Mouse (Mus musculus): ENCODE measurements around the gene Gm4737. TPM values are rescaled to one million over a fixed set of nuclear protein-coding genes. Genes with fewer than 3 reads are reported as not detected.

Gene Gm4737
- 0.84 TPM in 1 of 2 replicates, not detected in the other for total RNA-seq (2015; ENCODE audit: low replicate concordance)
- 2.0 TPM in 1 of 2 replicates, not detected in the other for total RNA-seq (2017; ENCODE audit: low replicate concordance)

DNA sequence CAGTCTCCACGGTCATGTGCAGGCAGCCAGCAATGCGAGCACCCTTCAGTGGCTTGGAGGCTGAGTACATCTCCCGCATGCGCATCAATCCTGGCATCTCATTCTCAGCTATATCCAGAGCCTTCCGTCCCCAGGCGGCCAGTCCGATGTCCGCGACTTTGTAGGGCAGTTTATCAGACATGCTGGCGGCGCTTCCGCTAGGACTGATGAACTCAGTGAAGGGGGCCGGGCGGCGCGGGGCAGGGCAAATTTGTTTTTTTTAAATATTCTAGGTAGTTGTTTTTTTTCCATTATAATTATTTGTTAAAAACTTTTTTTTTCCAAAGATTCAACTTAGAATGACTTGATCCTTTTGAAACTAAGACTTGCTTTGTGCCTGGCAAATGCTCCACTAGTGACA lies at the start of gene Gm4737:
Gm4737 (minus strand) TSS at position 246 of the 400 bp plus-strand sequence.
- ATAC-seq (replicated peaks; ENCODE audit: low FRiP score, poor library complexity, severe bottlenecking) = peak; percentile 82; the same call in 1 of the 2 replicates

DNA sequence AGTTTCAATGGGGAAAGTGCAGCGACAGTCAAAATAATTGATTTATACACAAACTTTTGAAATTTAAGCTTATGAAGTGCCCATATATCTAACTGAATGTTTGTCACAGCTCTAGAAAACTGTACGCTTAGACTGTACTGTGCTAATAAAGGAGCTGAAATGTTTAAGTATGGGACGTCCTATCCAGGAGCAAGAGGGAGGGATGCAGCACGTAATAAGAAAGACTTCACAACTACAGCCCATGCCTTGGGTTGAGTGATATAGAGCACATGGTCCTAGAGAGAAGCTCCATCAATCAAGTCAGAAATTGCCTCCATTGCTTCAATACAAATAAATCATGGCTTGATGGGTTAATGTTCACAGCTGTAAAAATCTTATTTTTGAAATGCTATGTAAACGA lies 40.9 kb upstream of the Gm4737 start:
- ATAC-seq (replicated peaks; ENCODE audit: low FRiP score, poor library complexity, severe bottlenecking) = no peak

DNA sequence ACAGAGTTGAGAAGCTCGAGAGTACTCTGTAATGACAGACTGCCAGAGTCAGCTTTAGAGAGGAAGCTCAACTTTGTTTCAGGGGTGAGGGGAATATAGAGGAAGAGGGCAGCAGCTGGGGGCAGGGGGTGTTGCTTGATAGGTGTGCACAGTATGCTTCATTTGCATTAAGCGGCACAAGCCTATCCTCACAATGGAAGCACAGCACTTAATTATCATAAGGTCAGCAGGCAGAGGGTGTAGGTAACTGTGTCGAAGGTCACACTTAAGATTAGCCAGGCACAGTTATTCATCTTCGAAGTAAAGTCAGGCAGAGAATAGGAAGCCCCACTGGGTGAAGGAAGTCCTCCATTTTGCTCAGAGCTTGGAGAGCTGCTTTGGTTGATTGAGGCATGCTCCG lies 28.2 kb upstream of the Gm4737 start:
- no peak for ATAC-seq (replicated peaks; ENCODE audit: low FRiP score, poor library complexity, severe bottlenecking)

DNA sequence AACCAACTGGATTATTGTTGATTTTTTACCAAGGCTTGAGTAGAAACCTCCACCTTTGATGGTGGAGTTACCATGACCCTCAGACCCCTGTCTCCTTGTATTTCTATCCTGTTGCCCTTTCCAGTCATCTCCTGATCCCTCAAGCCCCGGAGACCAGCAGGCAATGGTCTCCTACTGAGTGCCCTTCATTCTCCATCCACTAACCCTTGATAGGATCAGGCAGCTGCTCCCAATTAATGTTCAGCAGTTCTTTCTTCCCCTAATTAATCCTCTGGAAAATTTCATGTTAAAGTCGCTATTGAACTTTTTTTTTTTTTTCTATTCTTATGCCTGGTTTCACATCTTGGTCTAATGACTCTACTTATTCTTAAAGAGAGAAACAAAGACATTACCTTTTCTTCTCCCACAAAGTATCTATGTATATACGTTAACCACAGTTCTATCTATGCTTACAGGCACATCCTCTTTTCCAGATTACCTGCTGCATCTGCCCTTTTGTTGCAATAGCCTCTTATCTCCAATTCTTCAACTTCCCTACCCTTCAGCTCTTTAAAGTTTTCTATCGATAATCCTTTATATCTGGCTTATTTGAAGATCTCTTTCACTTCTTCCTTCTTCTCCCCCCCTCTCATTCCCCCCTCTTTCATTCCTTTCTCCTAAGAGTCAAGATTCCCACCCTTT lies 23.4 kb upstream of the Gm4737 start:
- ATAC-seq (replicated peaks; ENCODE audit: low FRiP score, poor library complexity, severe bottlenecking) = no peak

DNA sequence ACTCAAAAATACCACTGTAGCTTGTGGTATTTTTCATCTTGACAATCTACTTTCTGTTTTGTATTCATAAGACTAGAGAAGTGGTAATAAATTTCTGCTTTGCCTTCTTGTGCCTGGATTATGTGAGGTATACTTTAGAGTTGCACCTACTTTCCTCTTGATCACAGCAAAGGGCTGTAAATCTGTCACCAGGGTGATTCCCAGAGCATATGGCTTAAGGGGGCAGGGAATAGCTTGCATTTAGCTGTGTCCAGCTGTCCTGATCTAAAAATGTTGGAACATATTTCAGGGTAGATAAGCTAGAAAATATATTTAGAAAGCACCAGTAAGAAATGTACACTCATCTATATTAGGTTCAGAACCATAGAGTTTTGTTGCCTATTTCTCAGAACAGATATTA lies 18.2 kb upstream of the Gm4737 start:
- ATAC-seq (replicated peaks; ENCODE audit: low FRiP score, poor library complexity, severe bottlenecking) = no peak

DNA sequence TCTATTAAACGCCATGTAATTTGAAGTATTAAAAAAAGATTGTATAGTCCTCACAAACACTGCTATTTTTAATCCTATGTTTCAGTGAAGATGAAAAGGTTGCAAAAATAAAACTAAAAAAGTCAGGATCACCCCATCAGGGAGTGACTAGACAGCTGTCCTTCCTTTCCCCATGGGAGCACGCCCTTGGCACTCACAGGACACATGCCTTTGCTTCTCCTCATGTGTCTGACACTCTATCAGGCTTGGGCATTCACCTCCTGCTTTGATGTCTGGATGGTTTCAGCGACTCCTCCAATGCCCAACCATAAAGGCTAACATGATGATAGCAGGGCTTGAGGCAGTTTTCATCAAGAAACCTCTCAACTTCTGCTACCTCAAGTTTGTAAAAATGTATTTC lies 12.1 kb upstream of the Gm4737 start:
- no peak for ATAC-seq (replicated peaks; ENCODE audit: low FRiP score, poor library complexity, severe bottlenecking)

DNA sequence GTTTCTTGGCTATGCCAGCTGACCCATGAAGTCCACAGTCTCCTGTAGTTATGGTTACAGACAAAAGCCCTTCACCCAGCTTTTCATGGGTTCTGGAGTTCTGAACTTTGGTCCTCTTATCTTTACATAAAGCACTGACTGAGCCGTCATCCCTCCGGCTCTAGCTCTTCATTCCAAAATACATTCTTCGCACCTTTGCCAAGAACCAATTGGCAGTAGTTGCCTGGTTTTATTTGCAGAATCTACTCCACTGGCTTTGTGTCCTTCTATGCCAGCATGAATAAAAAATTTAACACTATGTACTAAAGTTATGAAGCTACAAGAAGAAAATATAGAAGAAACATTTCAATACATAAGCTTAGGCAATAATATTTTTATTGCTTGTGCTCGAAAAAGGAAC lies 10.4 kb upstream of the Gm4737 start:
- no peak for ATAC-seq (replicated peaks; ENCODE audit: low FRiP score, poor library complexity, severe bottlenecking)

DNA sequence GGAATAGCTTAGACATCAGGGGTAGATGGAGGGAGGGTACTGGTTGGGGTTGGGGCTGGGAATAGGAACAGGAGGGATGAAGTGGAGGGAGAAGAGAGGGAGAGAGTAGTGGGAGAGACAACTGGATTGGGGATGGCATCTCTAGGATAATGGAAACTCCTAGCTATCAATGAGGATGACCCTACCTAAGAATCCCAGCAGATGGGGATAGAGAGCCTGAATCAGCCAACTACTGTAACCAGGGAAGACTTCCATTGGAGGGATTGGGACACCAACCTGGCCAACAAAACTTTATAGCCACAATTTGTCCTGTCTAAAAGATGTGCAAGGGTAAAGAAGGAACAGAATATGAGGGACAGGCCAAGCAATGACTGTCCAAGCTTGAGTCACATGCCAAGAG lies 3.7 kb downstream of the Gm4737 start:
- no peak for ATAC-seq (replicated peaks; ENCODE audit: low FRiP score, poor library complexity, severe bottlenecking)

DNA sequence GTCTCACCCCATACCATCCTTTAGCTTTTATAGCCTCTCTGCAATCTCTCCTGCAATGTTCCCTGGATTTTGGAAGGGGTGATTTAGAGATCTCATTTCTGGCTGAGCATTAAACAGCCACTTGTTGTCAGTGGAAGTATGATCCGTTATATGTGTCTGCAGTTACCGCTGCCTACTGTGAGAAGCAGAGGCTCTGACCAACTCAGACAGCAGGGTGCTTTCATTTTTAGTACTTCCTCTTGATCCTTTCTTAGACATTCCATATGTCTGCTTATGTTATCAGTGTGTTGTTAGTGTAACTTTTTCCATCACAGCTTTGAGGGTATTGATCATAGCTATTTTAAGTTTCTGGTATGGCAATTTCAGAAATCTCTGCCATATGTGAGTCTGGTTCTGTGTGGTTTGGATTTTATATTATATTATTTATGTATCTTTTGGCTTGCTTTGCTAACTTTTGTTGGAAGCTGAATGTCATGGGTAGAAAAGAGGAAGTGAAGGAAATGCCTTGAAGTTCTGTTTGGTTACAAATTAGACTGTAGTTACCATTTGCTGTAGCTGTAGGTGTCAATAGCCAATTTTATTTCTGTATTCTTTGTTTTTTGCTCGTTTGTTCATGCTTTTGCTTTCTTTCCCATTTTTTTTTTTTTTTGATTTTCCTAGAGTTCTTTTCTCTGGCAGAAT lies 6.1 kb downstream of the Gm4737 start:
- ATAC-seq (replicated peaks; ENCODE audit: low FRiP score, poor library complexity, severe bottlenecking) = no peak

DNA sequence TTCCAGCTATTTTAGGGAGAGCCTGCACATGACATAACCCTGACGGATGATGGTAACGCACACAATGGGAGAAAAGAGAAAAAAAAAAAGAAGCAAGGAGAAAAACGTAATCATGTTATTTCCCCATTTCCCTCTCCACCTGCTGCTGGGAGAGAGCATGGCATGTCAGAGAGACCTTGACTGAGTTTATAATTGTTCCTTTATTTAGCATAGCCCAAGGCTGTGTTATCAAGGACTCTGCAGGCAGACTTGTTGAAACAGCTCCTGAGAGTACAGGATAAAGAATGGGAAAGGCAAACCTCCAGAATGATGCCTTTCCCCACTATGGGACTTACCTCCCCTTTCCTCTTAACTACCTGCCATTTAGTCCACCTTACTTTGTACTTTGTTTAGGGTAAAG lies 7.9 kb downstream of the Gm4737 start:
- no peak for ATAC-seq (replicated peaks; ENCODE audit: low FRiP score, poor library complexity, severe bottlenecking)

DNA sequence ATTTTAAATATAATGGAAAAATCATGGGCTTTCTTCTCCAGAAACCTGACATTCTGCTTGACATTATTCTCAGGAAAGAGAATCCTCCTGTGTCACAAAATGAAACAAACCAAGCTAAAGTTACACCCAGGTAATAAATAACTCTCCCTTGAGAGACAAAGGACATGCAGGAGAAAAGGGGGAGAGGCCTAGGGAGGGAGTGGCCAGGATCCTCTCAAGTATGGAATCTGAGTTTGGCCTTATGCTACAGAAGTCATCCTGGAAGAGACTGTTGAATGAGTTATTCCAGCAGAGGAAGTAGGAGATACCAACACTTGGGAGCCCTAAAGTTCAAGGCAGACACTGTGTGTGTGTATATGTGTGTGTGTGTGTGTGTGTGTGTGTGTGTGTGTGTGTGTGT lies 32.6 kb downstream of the Gm4737 start:
- no peak for ATAC-seq (replicated peaks; ENCODE audit: low FRiP score, poor library complexity, severe bottlenecking)

DNA sequence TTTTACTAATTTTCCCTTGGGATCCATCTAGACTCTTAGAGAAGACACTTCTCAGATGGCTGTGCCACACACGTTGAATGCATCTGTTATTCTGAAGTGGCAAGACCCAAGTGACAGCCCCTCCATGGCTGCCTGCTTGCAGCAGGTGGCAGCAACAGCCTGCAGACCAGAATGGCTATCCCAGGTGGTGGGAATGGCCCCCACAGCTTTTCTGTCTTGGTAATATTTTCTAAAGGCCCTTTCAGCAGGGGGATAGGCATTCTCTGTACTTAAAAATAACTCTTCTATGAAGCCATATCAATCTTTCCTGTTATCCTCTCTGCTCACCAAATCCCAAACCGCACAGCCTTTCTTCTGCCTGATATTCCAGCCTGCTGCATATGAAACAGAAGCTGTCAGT lies 33.5 kb downstream of the Gm4737 start:
- ATAC-seq (replicated peaks; ENCODE audit: low FRiP score, poor library complexity, severe bottlenecking) = no peak

DNA sequence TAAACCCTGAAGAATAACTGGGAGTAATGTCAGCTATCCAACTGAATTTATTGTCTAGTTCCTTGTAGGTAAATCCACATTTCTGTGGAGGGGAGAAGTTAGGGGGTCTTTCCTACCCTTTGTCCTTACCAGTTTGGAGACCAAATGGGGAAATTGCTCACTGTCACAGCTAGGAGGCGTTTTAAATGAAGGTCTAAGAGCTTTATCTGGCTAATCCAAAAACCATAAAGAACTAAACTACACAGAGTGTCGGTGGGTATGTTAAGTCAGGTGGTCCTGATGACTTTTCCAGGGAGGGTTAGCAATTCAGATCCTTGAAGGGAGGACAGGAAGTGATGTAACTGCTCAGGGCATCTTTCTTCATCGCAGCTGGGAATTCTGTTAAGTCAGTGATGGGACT lies 34.3 kb downstream of the Gm4737 start:
- ATAC-seq (replicated peaks; ENCODE audit: low FRiP score, poor library complexity, severe bottlenecking) = no peak

DNA sequence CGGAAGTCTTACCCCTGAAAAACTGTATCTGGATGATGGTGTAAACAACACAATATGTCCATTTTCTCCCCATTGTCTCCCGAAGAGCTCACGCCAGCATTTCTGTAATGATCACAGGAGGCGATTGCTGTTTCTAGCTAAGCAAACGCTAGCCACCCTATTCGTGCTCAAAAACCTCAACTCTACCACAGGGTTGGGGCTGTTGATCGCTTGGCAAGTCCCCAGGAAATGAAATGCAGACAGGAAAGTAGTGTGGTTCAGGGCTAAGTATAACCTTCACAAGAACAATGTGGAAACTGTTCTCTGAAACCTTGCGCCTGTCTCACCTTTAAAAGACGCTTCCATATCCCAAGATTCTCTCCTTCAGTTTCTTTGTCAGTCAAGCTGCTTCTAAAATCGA lies 34.9 kb downstream of the Gm4737 start, which contains the start of gene Cd96:
Cd96 (minus strand) TSS at position 232 of the 400 bp plus-strand sequence.
- no peak for ATAC-seq (replicated peaks; ENCODE audit: low FRiP score, poor library complexity, severe bottlenecking)

DNA sequence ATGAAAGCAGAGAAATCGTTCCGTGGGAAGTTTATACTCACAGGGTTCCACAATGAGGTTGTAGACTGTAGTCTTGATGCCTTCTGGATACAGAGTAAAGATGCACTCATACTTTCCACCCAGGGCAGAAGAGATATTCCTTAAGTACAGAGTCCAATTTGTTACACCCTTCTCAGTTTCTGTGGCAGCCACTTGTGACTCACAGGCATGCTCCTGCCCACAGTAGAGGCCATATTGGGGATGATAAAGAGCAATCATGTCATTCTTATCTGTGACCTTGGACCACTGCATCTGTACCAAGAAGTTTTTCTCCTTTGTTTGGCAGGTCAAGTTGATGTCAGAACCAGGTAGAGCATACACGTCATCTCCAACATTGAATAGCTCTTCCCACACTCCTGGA lies 37.2 kb downstream of the Gm4737 start:
- ATAC-seq (replicated peaks; ENCODE audit: low FRiP score, poor library complexity, severe bottlenecking) = no peak

DNA sequence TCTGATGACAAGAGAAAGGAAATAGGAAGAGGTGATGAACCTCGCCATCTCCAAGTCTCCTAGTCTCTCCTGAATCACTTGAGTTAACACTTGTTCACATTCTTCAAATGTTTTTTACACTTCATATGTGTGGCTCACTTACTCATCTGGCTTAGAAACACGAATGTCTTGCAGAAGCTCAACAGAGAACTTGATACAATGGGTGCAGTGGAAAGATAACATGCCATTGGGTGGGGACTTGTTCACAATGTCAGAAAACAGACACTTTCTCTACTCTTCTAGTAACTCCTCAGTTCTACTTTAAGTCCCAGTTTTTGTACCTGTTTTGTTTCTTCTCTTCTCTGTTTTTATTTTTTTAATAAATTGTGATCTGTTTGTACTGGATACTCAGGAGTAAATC lies 40.1 kb downstream of the Gm4737 start:
- no peak for ATAC-seq (replicated peaks; ENCODE audit: low FRiP score, poor library complexity, severe bottlenecking)

DNA sequence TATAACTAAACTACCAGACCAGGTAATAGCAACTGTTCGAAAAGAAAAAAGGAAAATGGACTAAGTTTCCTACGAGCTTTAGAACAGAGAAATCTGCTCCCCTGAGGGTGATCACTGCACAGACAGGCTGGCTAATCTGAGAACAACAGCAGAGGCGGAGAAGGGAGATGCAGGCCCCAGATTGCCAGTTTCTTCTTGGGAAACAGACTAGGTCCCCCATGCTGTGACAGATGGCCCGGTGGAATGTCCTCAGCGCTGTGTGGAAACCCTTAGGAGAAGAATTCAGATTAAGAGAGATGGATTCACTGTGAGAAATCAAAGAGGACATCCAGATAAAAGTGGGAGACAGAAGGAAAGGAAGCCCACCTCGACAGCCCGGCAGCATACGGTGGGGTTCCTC lies 45.3 kb downstream of the Gm4737 start:
- ATAC-seq (replicated peaks; ENCODE audit: low FRiP score, poor library complexity, severe bottlenecking) = no peak

DNA sequence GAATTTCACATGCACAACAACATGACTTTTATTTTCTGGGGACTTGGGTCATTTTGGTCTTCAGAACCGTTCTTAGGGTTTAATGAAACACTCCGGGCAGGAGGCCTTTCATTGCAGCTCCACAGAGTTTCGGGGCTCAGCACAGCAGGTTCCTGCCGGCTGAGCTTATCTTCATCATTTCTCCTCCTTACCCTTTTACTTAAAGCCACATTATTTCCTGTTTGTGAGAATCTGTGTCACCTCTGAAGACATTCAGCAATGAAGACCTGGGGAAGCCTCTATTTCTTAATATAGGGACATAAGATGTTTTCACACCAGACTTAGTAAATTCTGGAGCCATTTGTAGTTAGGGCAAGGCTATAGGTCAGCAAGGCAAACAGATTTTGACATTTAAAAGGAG lies 47.4 kb downstream of the Gm4737 start:
- ATAC-seq (replicated peaks; ENCODE audit: low FRiP score, poor library complexity, severe bottlenecking) = no peak

DNA sequence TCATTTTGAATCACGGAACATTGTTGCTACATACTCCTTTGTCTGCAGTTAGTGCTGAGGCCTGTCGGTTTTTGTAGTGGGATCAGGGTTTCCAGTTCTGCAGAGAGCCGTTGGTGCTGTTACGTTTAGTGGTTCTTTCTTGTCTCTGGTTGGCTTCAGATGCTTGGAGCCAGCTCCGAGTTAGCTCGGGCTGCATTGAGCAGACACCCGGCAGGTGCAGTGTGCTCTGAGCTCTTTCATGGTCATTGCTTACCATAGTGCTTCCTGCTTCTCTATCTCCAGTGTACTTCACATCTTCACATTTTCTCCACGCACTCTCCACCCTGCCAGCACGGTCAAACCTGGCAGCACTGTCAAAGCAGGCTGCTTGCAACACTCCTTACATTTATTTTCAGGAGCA lies 50.4 kb downstream of the Gm4737 start:
- no peak for ATAC-seq (replicated peaks; ENCODE audit: low FRiP score, poor library complexity, severe bottlenecking)

All from erythroblast, adult 5-6 weeks (primary cell).